Mouse (Mus musculus) small intestine, adult 2 months (tissue): ENCODE measurements at regions not wholly inside any gene's neighbourhood (a gene's known extent, or its start where the extent isn't known, plus 50 kb on each side); places are given as distances from the start of the nearest gene placed in this dataset.

Source experiments
- CTCF ChIP-seq: fragments of 200-500 bp; IDR thresholded peaks from 2 replicates; pipeline ENCODE4 v1.5.1; 2012; ENCODE audit warnings: low read depth, mild to moderate bottlenecking, control low read depth, inconsistent platforms, low read length, moderate library complexity, mixed read lengths; ENCODE audit not compliant: insufficient replicate concordance, insufficient read length; ENCODE audit errors: extremely low read depth
- POLR2A ChIP-seq: fragments of 200-500 bp; IDR thresholded peaks from 2 replicates; pipeline ENCODE4 v1.6.1; 2012; ENCODE audit warnings: low read depth, mild to moderate bottlenecking, control low read depth, inconsistent platforms, low read length, moderate library complexity

GRCm38 (mm10) chr1:151095344-151096050 lies 86.8 kb upstream of the Gm47985 start:
- TF ChIP-seq CTCF (no peak), POLR2A (no peak)
